Mouse (Mus musculus): ENCODE results near the gene Siah1a. TPM values are rescaled to one million over a fixed set of nuclear protein-coding genes. Genes with fewer than 3 reads are reported as not detected.

Siah1a gene
- polyA plus RNA-seq, 1 experiment from 2014 or later: 55.1 TPM

DNA sequence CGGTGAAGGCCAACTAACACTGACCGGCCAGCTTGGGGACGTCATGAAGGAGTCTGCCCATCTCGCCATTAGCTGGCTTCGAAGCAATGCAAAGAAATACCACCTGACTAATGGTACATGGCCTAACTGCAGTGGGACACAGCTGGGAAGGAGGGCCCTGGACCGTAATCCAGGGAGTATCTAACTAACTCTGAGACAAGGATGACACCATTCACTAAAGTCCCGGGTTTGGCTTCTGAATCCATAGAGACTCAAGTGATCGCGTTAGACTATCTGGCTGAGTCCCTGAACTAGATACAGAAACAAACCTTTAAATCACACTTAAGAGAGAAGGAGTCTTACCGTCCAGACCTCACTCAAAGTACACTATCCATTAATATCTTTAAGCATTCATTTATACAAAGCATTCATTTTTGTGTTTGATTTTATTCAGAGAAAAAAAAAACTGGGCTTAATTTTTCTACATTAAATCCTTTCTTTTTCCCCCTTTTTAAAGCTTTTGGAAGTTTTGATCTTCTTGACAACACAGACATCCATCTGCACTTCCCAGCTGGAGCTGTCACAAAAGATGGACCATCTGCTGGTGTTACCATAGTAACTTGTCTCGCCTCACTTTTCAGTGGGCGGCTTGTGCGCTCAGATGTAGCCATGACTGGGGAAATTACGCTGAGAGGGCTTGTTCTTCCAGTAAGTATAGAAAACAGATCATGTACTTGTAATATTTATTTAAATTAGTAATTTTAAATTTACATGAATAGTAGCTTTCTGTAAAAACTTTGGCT is 32.1 kb downstream of the Siah1a start:
- peak overlapping the region; percentile 64 for H3K27ac ChIP-seq (replicated peaks)
- H3K4me3 ChIP-seq: no peak overlapping the region
- no peaks in the 10 kb centered on the region for H3K9me3 ChIP-seq (replicated peaks)
- DNase-seq (ENCODE audit: low spot score): peak; percentile 42
- peaks cover 17% of the 10 kb centered on the region for H3K4me1 ChIP-seq
- 74% methylated on average over 14 of the region's 14 CpGs for WGBS
- no peaks in the 10 kb centered on the region for H3K27me3 ChIP-seq (ENCODE audit: low read depth, poor library complexity, severe bottlenecking)
- peaks cover 55% of the 10 kb centered on the region for H3K36me3 ChIP-seq

DNA sequence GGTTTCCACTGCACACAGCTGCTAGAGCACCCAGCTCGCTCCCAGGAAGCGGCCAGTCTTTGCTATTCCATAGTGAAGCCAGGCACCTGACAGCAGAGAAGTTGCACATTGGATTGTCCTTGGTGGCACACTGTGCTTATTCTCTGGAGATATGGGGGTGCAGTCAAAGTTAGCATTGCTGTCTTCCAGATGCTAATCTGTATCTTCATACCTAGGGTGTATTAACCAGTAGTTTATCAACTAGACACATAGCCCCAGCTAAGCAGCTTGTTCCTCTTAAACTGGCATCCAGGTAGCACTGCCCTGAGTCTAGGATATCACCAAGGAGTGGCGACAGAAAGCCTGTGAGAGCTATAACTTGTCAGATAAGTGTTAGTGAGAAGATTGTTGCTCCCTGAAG is 33.1 kb downstream of the Siah1a start:
- DNase-seq (ENCODE audit: low spot score): no peak
- Histone ChIP-seq H3K36me3 (peaks cover 47% of the 10 kb centered on the region), H3K4me1 (peaks cover 17% of the 10 kb centered on the region), H3K9me3 (replicated peaks) (no peaks in the 10 kb centered on the region), H3K27me3 (ENCODE audit: low read depth, poor library complexity, severe bottlenecking) (no peaks in the 10 kb centered on the region), H3K27ac (replicated peaks) (no peak overlapping the region), H3K4me3 (no peak overlapping the region)
- 91% methylated on average over 3 of the region's 3 CpGs for WGBS

DNA sequence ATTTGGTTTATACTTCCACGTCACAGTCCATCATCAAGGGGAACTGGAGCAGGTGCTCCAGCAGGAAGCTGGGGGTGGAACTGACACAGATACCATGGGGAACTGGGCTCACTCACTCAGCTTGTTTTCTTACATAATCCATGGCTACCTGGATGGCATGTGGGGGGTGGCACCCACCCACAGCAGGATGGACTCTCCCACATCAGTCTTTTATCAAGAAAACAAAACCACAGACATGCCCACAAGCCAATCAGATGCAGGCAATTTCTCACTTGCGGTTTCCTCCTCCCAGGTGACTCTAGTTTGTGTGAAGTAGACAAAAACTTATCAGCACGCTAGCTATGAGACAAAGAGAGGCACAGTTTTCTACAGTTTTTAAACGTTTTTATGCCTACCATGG is 37.9 kb downstream of the Siah1a start:
- WGBS: 73% methylated on average over 4 of the region's 4 CpGs
- no peaks in the 10 kb centered on the region for H3K9me3 ChIP-seq (replicated peaks)
- no peak for DNase-seq (ENCODE audit: low spot score)
- no peak overlapping the region for H3K4me3 ChIP-seq
- no peaks in the 10 kb centered on the region for H3K4me1 ChIP-seq
- no peaks in the 10 kb centered on the region for H3K27me3 ChIP-seq (ENCODE audit: low read depth, poor library complexity, severe bottlenecking)
- no peak overlapping the region for H3K27ac ChIP-seq (replicated peaks)
- H3K36me3 ChIP-seq: peaks cover 20% of the 10 kb centered on the region

DNA sequence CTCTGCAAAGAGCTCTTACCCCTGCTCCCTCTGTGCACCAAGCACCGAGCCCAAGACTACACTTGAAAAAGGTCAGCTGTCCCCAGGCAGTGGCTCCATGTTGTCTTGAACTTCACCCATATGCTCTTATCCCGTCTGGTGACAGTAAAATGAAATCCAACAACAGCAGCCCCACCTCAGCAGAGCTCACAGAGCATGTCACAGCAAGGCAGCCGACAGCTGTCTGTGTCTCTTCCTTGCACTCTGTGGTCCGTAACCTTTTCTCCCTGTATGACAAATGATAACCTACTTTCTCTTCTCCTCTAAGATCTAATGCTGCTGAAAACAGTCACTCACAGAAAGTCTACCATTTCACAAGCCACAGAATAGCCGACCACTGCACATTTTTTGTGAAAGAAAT is 39.0 kb downstream of the Siah1a start:
- 87% methylated on average over 5 of the region's 5 CpGs for WGBS
- peaks cover 20% of the 10 kb centered on the region for H3K36me3 ChIP-seq

DNA sequence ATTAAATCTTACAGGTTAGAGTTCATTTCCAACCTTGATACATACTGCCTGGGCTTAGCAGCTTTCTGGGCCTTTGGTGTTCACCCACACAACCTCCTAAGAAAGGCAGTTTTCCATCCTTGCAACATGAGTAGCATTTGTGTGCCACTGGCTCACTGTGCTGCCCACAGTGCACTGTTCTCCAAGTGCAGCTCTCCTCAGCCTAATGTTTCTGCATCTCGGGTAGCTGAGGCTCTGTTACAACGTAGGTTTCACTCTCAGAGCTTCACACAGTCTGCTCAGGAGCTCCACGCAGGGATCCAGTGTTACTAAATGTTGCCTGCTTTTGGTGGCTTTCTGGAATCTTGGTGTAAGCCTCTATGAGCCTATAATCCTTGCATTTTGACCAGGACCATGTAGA is 40.4 kb downstream of the Siah1a start:
- Histone ChIP-seq H3K27me3 (ENCODE audit: low read depth, poor library complexity, severe bottlenecking) (no peaks in the 10 kb centered on the region), H3K4me3 (no peak overlapping the region), H3K9me3 (replicated peaks) (no peaks in the 10 kb centered on the region), H3K36me3 (peaks cover 12% of the 10 kb centered on the region; the same call in 1 of the 2 replicates), H3K4me1 (no peaks in the 10 kb centered on the region), H3K27ac (replicated peaks) (no peak overlapping the region)
- WGBS: 84% methylated on average over 3 of the region's 3 CpGs
- DNase-seq (ENCODE audit: low spot score): no peak

More for the DNA sequence above, 39.0 kb downstream of the Siah1a start:
- Histone ChIP-seq H3K27me3 (ENCODE audit: low read depth, poor library complexity, severe bottlenecking) (no peaks in the 10 kb centered on the region), H3K4me1 (no peaks in the 10 kb centered on the region), H3K9me3 (replicated peaks) (no peaks in the 10 kb centered on the region), H3K27ac (replicated peaks) (no peak overlapping the region), H3K4me3 (no peak overlapping the region)
- DNase-seq (ENCODE audit: low spot score): no peak

DNA sequence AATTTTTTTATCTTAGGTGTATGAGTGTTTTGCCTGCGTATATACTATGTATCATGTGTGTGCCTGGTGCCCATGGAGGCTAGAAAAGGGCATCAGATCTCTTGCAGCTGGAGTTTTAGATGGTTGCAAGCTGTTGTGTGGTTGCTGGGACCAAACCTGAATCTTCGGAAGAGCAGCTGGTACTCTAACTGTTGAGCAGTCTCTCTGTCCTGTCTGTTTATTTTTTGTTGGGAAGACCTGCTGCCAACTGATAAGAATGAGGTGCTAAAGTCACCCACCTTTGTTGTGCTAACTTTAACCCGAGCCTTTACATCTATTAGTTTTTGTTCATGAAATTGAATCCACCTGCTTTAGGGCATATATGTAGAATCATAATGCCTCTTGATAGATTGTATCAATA is 43.3 kb downstream of the Siah1a start:
- DNase-seq (ENCODE audit: low spot score): no peak
- WGBS: 83% methylated on average over 3 of the region's 3 CpGs
- H3K9me3 ChIP-seq (replicated peaks): no peaks in the 10 kb centered on the region
- H3K27me3 ChIP-seq (ENCODE audit: low read depth, poor library complexity, severe bottlenecking): no peaks in the 10 kb centered on the region
- no peaks in the 10 kb centered on the region for H3K4me1 ChIP-seq
- H3K36me3 ChIP-seq: no peaks in the 10 kb centered on the region; the same call in 1 of the 2 replicates
- H3K27ac ChIP-seq (replicated peaks): no peak overlapping the region
- no peak overlapping the region for H3K4me3 ChIP-seq

DNA sequence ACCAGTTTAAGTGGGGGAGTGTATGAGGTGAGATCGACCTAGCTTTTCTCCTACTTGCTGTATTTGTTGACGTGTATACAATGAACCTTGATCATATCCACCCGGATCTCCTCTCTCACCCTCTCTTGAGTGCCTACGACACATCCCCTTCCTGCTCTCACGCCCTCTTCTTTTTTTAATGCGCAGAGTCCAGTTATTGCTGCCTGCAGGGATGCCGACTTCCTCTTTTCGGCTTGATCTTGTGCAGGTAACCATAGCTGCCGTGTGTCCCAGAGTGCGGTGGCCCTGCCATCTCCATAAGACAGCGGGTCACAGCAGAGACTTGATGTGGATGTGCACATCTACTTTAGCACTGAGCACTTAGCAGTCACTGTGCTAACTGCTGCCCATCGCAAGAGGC is 46.3 kb downstream of the Siah1a start:
- WGBS: 94% methylated on average over 12 of the region's 12 CpGs
- H3K27ac ChIP-seq (replicated peaks): no peak overlapping the region
- DNase-seq (ENCODE audit: low spot score): no peak
- H3K9me3 ChIP-seq (replicated peaks): no peaks in the 10 kb centered on the region
- H3K4me3 ChIP-seq: no peak overlapping the region
- H3K27me3 ChIP-seq (ENCODE audit: low read depth, poor library complexity, severe bottlenecking): no peaks in the 10 kb centered on the region
- H3K4me1 ChIP-seq: no peaks in the 10 kb centered on the region
- H3K36me3 ChIP-seq: peaks cover 3% of the 10 kb centered on the region; the same call in 1 of the 2 replicates

DNA sequence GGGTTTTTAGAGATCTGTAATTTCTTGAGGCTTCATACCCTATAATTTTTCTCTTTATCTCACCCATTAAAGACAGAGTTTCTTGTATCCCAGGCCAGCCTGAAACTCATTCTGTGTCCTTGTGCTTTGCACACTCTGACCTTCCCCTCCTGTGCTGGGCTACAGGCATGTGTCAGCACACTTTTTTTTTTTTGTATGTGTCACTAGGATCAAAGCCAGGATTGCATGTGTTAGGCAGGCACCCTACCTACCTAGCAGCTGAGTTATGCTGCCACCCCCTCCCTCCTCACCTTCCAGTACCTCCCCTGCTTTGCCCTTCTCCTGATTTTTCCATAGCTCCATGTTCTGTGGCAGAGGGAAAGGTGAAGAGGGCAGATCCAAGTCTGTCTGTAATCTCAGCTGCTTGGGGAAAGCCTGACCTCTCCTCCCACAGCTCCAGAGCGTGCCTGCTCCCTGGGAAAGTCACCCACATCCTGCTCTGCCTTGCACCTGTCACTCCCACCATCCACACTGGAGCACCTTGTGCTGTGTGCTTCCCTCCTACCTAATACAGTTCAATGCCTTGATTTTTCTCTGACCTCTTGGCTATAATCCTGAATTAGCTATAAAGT is 46.8 kb downstream of the Siah1a start:
- Histone ChIP-seq H3K4me3 (no peak overlapping the region), H3K36me3 (peaks cover 3% of the 10 kb centered on the region; the same call in 1 of the 2 replicates), H3K9me3 (replicated peaks) (no peaks in the 10 kb centered on the region), H3K27me3 (ENCODE audit: low read depth, poor library complexity, severe bottlenecking) (no peaks in the 10 kb centered on the region), H3K27ac (replicated peaks) (no peak overlapping the region), H3K4me1 (no peaks in the 10 kb centered on the region)
- DNase-seq (ENCODE audit: low spot score): no peak
- WGBS: 73% methylated on average over 1 of the region's 1 CpGs

DNA sequence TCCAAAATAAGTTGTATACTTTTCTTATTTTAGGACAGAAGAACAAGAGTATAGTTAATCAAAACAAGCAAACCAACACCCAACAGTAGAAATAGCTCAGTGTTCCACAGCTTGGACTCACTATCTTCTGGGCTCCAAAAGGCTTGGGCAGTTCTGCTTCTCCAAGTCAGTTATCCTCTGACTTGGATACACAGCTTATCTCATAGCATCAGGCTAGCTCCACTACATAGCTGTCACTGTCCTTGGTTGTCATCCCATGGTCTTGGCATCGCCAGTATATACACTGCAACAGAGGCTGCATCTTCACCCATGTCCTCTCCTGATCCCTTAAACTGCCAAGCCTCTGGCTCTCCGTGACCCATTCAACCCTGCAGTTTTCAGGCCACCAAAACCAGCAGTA is 50.0 kb downstream of the Siah1a start:
- H3K27ac ChIP-seq (replicated peaks): no peak overlapping the region
- no peak overlapping the region for H3K4me3 ChIP-seq
- no peaks in the 10 kb centered on the region for H3K9me3 ChIP-seq (replicated peaks)
- 91% methylated on average over 2 of the region's 2 CpGs for WGBS
- H3K27me3 ChIP-seq (ENCODE audit: low read depth, poor library complexity, severe bottlenecking): no peaks in the 10 kb centered on the region
- peaks cover 8% of the 10 kb centered on the region for H3K36me3 ChIP-seq
- H3K4me1 ChIP-seq: no peaks in the 10 kb centered on the region
- DNase-seq (ENCODE audit: low spot score): no peak

DNA sequence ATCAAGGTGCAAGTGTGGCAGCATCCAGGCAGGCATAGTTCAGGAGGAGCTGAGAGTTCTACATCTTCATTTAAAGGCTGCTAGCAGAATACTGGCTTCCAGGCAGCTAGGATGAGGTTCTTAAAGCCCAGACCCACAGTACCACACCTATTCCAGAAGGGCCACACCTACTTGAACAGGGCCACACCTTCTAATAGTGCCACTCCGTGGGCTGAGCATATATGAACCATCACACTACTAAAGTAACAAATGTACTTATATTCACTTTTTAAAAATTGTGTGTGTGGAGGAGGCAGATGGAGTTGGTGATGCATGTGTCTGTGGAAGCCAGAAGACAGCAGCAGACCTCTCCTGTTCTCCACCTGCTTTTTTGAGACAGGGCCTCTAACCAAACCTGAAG is 51.7 kb downstream of the Siah1a start:
- H3K27me3 ChIP-seq (ENCODE audit: low read depth, poor library complexity, severe bottlenecking): no peaks in the 10 kb centered on the region
- H3K4me3 ChIP-seq: no peak overlapping the region
- H3K36me3 ChIP-seq: peaks cover 8% of the 10 kb centered on the region; the same call in 1 of the 2 replicates
- no peak overlapping the region for H3K27ac ChIP-seq (replicated peaks)
- no peak for DNase-seq (ENCODE audit: low spot score)
- H3K4me1 ChIP-seq: no peaks in the 10 kb centered on the region
- 90% methylated on average over 1 of the region's 1 CpGs for WGBS
- no peaks in the 10 kb centered on the region for H3K9me3 ChIP-seq (replicated peaks)

DNA sequence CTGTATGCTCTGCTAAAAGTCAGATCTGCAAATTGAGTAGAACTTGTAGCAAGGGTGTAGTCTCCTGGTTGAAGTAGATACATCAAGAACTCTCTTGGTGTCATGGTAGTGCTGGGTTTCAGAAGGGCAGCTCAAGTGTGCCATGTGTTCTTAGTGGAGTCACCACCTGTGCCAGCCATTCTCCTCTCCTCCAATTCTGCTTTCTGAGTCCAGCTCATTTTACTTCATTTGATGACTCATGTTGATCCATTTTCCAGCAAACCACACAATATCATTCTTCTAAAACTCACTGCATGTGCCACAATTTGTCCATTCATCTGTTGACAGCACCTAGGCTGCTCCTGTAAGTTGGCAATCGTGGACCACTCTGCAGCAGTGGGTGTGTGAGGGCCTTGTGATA is 53.6 kb downstream of the Siah1a start:
- Histone ChIP-seq H3K27me3 (ENCODE audit: low read depth, poor library complexity, severe bottlenecking) (no peaks in the 10 kb centered on the region), H3K27ac (replicated peaks) (no peak overlapping the region), H3K36me3 (peaks cover 8% of the 10 kb centered on the region; the same call in 1 of the 2 replicates), H3K9me3 (replicated peaks) (no peaks in the 10 kb centered on the region), H3K4me3 (no peak overlapping the region), H3K4me1 (no peaks in the 10 kb centered on the region)
- WGBS: 88% methylated on average over 1 of the region's 1 CpGs
- no peak for DNase-seq (ENCODE audit: low spot score)

DNA sequence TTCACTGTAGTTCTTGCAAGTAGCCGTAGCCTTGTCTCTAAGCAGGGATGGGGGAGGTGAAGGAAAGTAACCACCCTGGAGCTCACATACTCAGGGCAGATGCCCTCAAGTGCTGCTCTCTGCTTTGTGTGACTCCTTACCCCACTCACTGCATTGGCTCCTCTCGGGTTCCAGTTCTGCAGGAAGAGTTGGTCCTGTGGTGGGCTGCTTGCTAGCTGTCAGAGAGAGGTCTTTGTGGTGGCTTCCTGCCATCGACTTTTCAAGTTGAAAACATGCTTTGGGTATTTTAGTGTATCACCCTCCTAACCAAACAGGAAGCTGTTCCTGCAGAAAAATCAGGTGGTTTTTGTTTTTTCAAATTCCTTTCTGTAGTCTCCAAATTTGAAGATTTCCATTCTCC is 59.1 kb downstream of the Siah1a start:
- peaks cover 5% of the 10 kb centered on the region; the same call in 1 of the 2 replicates for H3K36me3 ChIP-seq
- no peaks in the 10 kb centered on the region for H3K4me1 ChIP-seq
- no peaks in the 10 kb centered on the region for H3K9me3 ChIP-seq (replicated peaks)
- no peak overlapping the region for H3K27ac ChIP-seq (replicated peaks)
- H3K4me3 ChIP-seq: no peak overlapping the region
- no peak for DNase-seq (ENCODE audit: low spot score)
- WGBS: 74% methylated on average over 3 of the region's 3 CpGs
- H3K27me3 ChIP-seq (ENCODE audit: low read depth, poor library complexity, severe bottlenecking): no peaks in the 10 kb centered on the region
